Mouse (Mus musculus) myocyte (in vitro differentiated cells): ENCODE results near the gene Klhl9.

ENCODE experiments used
- CEBPB ChIP-seq: IDR thresholded peaks from 2 replicates; pipeline ENCODE4 v1.6.1; 2011; ENCODE audit warnings: mild to moderate bottlenecking, moderate library complexity; ENCODE audit not compliant: poor library complexity, insufficient read depth, severe bottlenecking
- E2F4 ChIP-seq: IDR thresholded peaks from one replicate; pipeline ENCODE4 v1.6.1; 2011; ENCODE audit warnings: mild to moderate bottlenecking, control low read depth, moderate library complexity; ENCODE audit not compliant: insufficient read depth
- MAX ChIP-seq: IDR thresholded peaks from one replicate; pipeline ENCODE4 v1.6.1; 2011; ENCODE audit warnings: low read depth, mild to moderate bottlenecking, control low read depth
- MYOD1 ChIP-seq, 3 experiments: IDR thresholded peaks; one replicate each; pipeline ENCODE4 v1.6.1; 2011; ENCODE audit warnings: control low read depth in 2 of 3, low read depth in 2 of 3, mild to moderate bottlenecking in 2 of 3, moderate library complexity in 1 of 3; ENCODE audit not compliant: insufficient read length in 2 of 3, control insufficient read depth in 1 of 3
- MYOG ChIP-seq, 3 experiments: IDR thresholded peaks; one replicate each; pipeline ENCODE4 v1.6.1; 2011; ENCODE audit warnings: control low read depth in 2 of 3, low read depth in 2 of 3, mild to moderate bottlenecking in 2 of 3; ENCODE audit not compliant: insufficient read length in 2 of 3, control insufficient read depth in 1 of 3, insufficient read depth in 1 of 3
- POLR2A ChIP-seq: IDR thresholded peaks from one replicate; pipeline ENCODE4 v1.6.1; 2011; ENCODE audit warnings: low read depth, mild to moderate bottlenecking, control low read depth, moderate library complexity; ENCODE audit not compliant: insufficient read length
- POLR2AphosphoS2 ChIP-seq: IDR thresholded peaks from one replicate; pipeline ENCODE4 v1.6.1; 2011; ENCODE audit warnings: low read depth, control low read depth; ENCODE audit not compliant: insufficient read length
- REST ChIP-seq: IDR thresholded peaks from one replicate; pipeline ENCODE4 v1.6.1; 2011; ENCODE audit warnings: mild to moderate bottlenecking, control low read depth, moderate library complexity; ENCODE audit not compliant: insufficient read depth, insufficient read length
- SRF ChIP-seq: IDR thresholded peaks from one replicate; pipeline ENCODE4 v1.6.1; 2011; ENCODE audit warnings: low read depth; ENCODE audit not compliant: control insufficient read depth, insufficient read length
- TCF12 ChIP-seq: IDR thresholded peaks from one replicate; pipeline ENCODE4 v1.6.1; 2011; ENCODE audit warnings: mild to moderate bottlenecking, control low read depth; ENCODE audit not compliant: poor library complexity, insufficient read depth, severe bottlenecking
- TCF3 ChIP-seq: IDR thresholded peaks from one replicate; pipeline ENCODE4 v1.6.1; 2011; ENCODE audit warnings: low read depth, control low read depth; ENCODE audit not compliant: insufficient read length
- USF1 ChIP-seq: IDR thresholded peaks from one replicate; pipeline ENCODE4 v1.6.1; 2011; ENCODE audit warnings: low read depth, mild to moderate bottlenecking, control low read depth, moderate library complexity

GRCm38 (mm10) chr4:88697753-88698152, 24.5 kb downstream of the Klhl9 start:
- TF ChIP-seq POLR2A (no peak), E2F4 (no peak), MAX (no peak), USF1 (no peak), MYOG (IDR thresholded peaks at IDR 0.05; ENCODE audit: control insufficient read depth in 1 of 3, insufficient read depth in 1 of 3, insufficient read length in 2 of 3, low read depth in 2 of 3) (no peak), MYOD1 (IDR thresholded peaks at IDR 0.05; ENCODE audit: control insufficient read depth in 1 of 3, insufficient read length in 2 of 3, low read depth in 2 of 3) (no peak), TCF12 (no peak), CEBPB (no peak), POLR2AphosphoS2 (no peak), REST (no peak), SRF (no peak), TCF3 (no peak)
